Mouse (Mus musculus): ENCODE results near the gene Ptprq. TPM values are rescaled to one million over a fixed set of nuclear protein-coding genes. Genes with fewer than 3 reads are reported as not detected.
A peak's percentile ranks its signal among the peaks of the same experiment; 100 is the strongest.

Gene Ptprq
- polyA plus RNA-seq, 1 experiment from 2014 or later, result 0.07 TPM

DNA sequence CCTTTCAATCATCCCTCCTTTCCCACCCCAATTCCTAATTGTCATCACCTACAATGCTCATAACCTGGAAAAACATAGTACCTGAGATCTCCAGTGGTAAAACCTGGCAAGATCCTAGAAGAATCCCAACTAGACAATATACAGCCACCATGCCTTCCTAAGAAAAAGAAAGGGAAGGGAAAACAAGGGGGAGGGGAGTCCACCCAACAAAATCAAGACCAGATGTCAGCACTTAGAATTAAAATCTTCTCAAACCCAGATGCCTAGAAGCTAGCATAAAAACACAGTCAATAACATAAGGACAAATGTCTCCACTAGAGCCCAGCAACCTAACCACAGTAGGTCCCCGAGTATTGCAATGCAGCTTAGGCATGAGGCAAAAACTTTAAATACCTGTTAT lies 43.9 kb downstream of the Ptprq start:
- ATAC-seq (replicated peaks; ENCODE audit: insufficient number of reproducible peaks, low FRiP score, low TSS enrichment, low read depth) (no peak), DNase-seq (ENCODE audit: low spot score) (peak; percentile 78)
- Histone ChIP-seq H3K36me3 (replicated peaks; ENCODE audit: control insufficient read depth, insufficient read depth, low read depth, low read length) (no peaks in the 10 kb centered on the region), H3K9ac (replicated peaks; ENCODE audit: low read length) (no peak overlapping the region), H3K27me3 (ENCODE audit: control insufficient read depth, insufficient read depth, low read length) (no peaks in the 10 kb centered on the region), H3K4me2 (ENCODE audit: low read depth, low read length) (no peak overlapping the region), H3K4me1 (ENCODE audit: control insufficient read depth, insufficient read depth, low read length) (no peaks in the 10 kb centered on the region), H3K4me3 (ENCODE audit: low read depth, low read length) (no peak overlapping the region), H3K27ac (replicated peaks; ENCODE audit: low read depth, low read length) (no peak overlapping the region), H3K9me3 (replicated peaks; ENCODE audit: control insufficient read depth, low read length) (no peaks in the 10 kb centered on the region)
- 25% methylated on average over 1 of the region's 1 CpGs for WGBS

- DNase-seq (ENCODE audit: low spot score) (no peak), ATAC-seq (replicated peaks; ENCODE audit: insufficient number of reproducible peaks, low FRiP score, low TSS enrichment, low read depth) (no peak)
- H3K27me3 ChIP-seq (ENCODE audit: control insufficient read depth, insufficient read depth, low read length), result no peaks in the 10 kb centered on the region
- no peaks in the 10 kb centered on the region for H3K36me3 ChIP-seq (replicated peaks; ENCODE audit: control insufficient read depth, insufficient read depth, low read depth, low read length)
- no peak overlapping the region for H3K9ac ChIP-seq (replicated peaks; ENCODE audit: low read length)
- no peak overlapping the region for H3K4me3 ChIP-seq (ENCODE audit: low read depth, low read length)
- H3K4me2 ChIP-seq (ENCODE audit: low read depth, low read length), result no peak overlapping the region
- 86% methylated on average over 4 of the region's 4 CpGs for WGBS
- H3K27ac ChIP-seq (replicated peaks; ENCODE audit: low read depth, low read length), result no peak overlapping the region
- no peaks in the 10 kb centered on the region for H3K4me1 ChIP-seq (ENCODE audit: control insufficient read depth, insufficient read depth, low read length)
- H3K9me3 ChIP-seq (replicated peaks; ENCODE audit: control insufficient read depth, low read length), result no peaks in the 10 kb centered on the region
Measured at GRCm38 (mm10) chr10:107668374-107669094, 51.3 kb downstream of the Ptprq start.

- Histone ChIP-seq H3K27me3 (ENCODE audit: control insufficient read depth, insufficient read depth, low read length) (no peaks in the 10 kb centered on the region), H3K27ac (replicated peaks; ENCODE audit: low read depth, low read length) (no peak overlapping the region), H3K9me3 (replicated peaks; ENCODE audit: control insufficient read depth, low read length) (no peaks in the 10 kb centered on the region), H3K4me2 (ENCODE audit: low read depth, low read length) (no peak overlapping the region), H3K9ac (replicated peaks; ENCODE audit: low read length) (no peak overlapping the region), H3K4me3 (ENCODE audit: low read depth, low read length) (no peak overlapping the region), H3K36me3 (replicated peaks; ENCODE audit: control insufficient read depth, insufficient read depth, low read depth, low read length) (no peaks in the 10 kb centered on the region), H3K4me1 (ENCODE audit: control insufficient read depth, insufficient read depth, low read length) (no peaks in the 10 kb centered on the region)
- WGBS, result 53% methylated on average over 5 of the region's 5 CpGs
- peak; percentile 62 for DNase-seq (ENCODE audit: low spot score)
- no peak for ATAC-seq (replicated peaks; ENCODE audit: insufficient number of reproducible peaks, low FRiP score, low TSS enrichment, low read depth)
Measured at GRCm38 (mm10) chr10:107662372-107663065, 57.3 kb downstream of the Ptprq start.

GRCm38 (mm10) chr10:107661970-107662369 lies 57.9 kb downstream of the Ptprq start:
- Histone ChIP-seq H3K4me2 (ENCODE audit: low read depth, low read length) (no peak overlapping the region), H3K4me1 (ENCODE audit: control insufficient read depth, insufficient read depth, low read length) (no peaks in the 10 kb centered on the region), H3K36me3 (replicated peaks; ENCODE audit: control insufficient read depth, insufficient read depth, low read depth, low read length) (no peaks in the 10 kb centered on the region), H3K27ac (replicated peaks; ENCODE audit: low read depth, low read length) (no peak overlapping the region), H3K4me3 (ENCODE audit: low read depth, low read length) (no peak overlapping the region), H3K9me3 (replicated peaks; ENCODE audit: control insufficient read depth, low read length) (no peaks in the 10 kb centered on the region), H3K27me3 (ENCODE audit: control insufficient read depth, insufficient read depth, low read length) (no peaks in the 10 kb centered on the region), H3K9ac (replicated peaks; ENCODE audit: low read length) (no peak overlapping the region)
- ATAC-seq (replicated peaks; ENCODE audit: insufficient number of reproducible peaks, low FRiP score, low TSS enrichment, low read depth), result no peak; the same call in 1 of the 2 replicates
- DNase-seq (ENCODE audit: low spot score), result no peak
- 86% methylated on average over 3 of the region's 3 CpGs for WGBS

- no peaks in the 10 kb centered on the region for H3K36me3 ChIP-seq (replicated peaks; ENCODE audit: control insufficient read depth, insufficient read depth, low read depth, low read length)
- no peak overlapping the region for H3K27ac ChIP-seq (replicated peaks; ENCODE audit: low read depth, low read length)
- no peak for DNase-seq (ENCODE audit: low spot score)
- no peak for ATAC-seq (replicated peaks; ENCODE audit: insufficient number of reproducible peaks, low FRiP score, low TSS enrichment, low read depth)
- no peak overlapping the region for H3K4me2 ChIP-seq (ENCODE audit: low read depth, low read length)
- 90% methylated on average over 2 of the region's 2 CpGs for WGBS
- no peak overlapping the region for H3K9ac ChIP-seq (replicated peaks; ENCODE audit: low read length)
- H3K9me3 ChIP-seq (replicated peaks; ENCODE audit: control insufficient read depth, low read length), result no peaks in the 10 kb centered on the region
- no peaks in the 10 kb centered on the region for H3K27me3 ChIP-seq (ENCODE audit: control insufficient read depth, insufficient read depth, low read length)
- H3K4me3 ChIP-seq (ENCODE audit: low read depth, low read length), result no peak overlapping the region
- no peaks in the 10 kb centered on the region for H3K4me1 ChIP-seq (ENCODE audit: control insufficient read depth, insufficient read depth, low read length)
Measured at GRCm38 (mm10) chr10:107659141-107659540, 60.7 kb downstream of the Ptprq start.

DNA sequence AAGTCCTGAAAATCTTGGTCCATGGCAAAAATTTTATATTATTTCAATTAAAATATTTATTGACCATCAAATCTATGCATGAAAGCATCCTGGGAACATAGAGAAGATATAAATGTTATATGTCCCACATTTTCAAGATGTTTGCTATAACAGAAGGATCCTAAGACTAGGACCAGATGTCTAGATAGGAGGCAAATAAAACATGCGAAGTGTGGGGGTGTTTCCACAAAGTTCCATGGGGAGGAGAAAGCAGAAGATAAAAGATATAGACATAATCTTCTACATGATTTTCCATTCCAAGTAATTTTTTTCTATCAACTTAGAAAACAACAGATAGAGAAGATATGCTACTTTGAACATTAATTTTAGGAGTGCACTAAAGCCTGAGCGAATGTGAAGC lies 70.2 kb downstream of the Ptprq start:
- H3K9ac ChIP-seq (replicated peaks; ENCODE audit: low read length), result no peak overlapping the region
- 96% methylated on average over 2 of the region's 2 CpGs for WGBS

GRCm38 (mm10) chr10:107628104-107628503 lies 91.7 kb downstream of the Ptprq start:
- H3K4me1 ChIP-seq (ENCODE audit: control insufficient read depth, insufficient read depth, low read length), result no peaks in the 10 kb centered on the region
- WGBS, result 87% methylated on average over 3 of the region's 3 CpGs
- H3K9ac ChIP-seq (replicated peaks; ENCODE audit: low read length), result no peak overlapping the region
- H3K27ac ChIP-seq (replicated peaks; ENCODE audit: low read depth, low read length), result no peak overlapping the region
- H3K27me3 ChIP-seq (ENCODE audit: control insufficient read depth, insufficient read depth, low read length), result no peaks in the 10 kb centered on the region
- no peak overlapping the region for H3K4me3 ChIP-seq (ENCODE audit: low read depth, low read length)
- no peaks in the 10 kb centered on the region for H3K9me3 ChIP-seq (replicated peaks; ENCODE audit: control insufficient read depth, low read length)
- H3K36me3 ChIP-seq (replicated peaks; ENCODE audit: control insufficient read depth, insufficient read depth, low read depth, low read length), result no peaks in the 10 kb centered on the region
- no peak overlapping the region for H3K4me2 ChIP-seq (ENCODE audit: low read depth, low read length)
- ATAC-seq (replicated peaks; ENCODE audit: insufficient number of reproducible peaks, low FRiP score, low TSS enrichment, low read depth) (no peak), DNase-seq (ENCODE audit: low spot score) (no peak)

More for the DNA sequence above, 70.2 kb downstream of the Ptprq start:
- no peaks in the 10 kb centered on the region for H3K27me3 ChIP-seq (ENCODE audit: control insufficient read depth, insufficient read depth, low read length)
- H3K4me3 ChIP-seq (ENCODE audit: low read depth, low read length), result no peak overlapping the region
- H3K4me1 ChIP-seq (ENCODE audit: control insufficient read depth, insufficient read depth, low read length), result no peaks in the 10 kb centered on the region
- H3K36me3 ChIP-seq (replicated peaks; ENCODE audit: control insufficient read depth, insufficient read depth, low read depth, low read length), result no peaks in the 10 kb centered on the region
- no peak overlapping the region for H3K27ac ChIP-seq (replicated peaks; ENCODE audit: low read depth, low read length)
- ATAC-seq (replicated peaks; ENCODE audit: insufficient number of reproducible peaks, low FRiP score, low TSS enrichment, low read depth) (no peak), DNase-seq (ENCODE audit: low spot score) (no peak)
- H3K4me2 ChIP-seq (ENCODE audit: low read depth, low read length), result no peak overlapping the region
- no peaks in the 10 kb centered on the region for H3K9me3 ChIP-seq (replicated peaks; ENCODE audit: control insufficient read depth, low read length)

GRCm38 (mm10) chr10:107626648-107627047 lies 93.2 kb downstream of the Ptprq start:
- ATAC-seq (replicated peaks; ENCODE audit: insufficient number of reproducible peaks, low FRiP score, low TSS enrichment, low read depth), result no peak
- 71% methylated on average over 1 of the region's 1 CpGs for WGBS
- Histone ChIP-seq H3K36me3 (replicated peaks; ENCODE audit: control insufficient read depth, insufficient read depth, low read depth, low read length) (no peaks in the 10 kb centered on the region), H3K27me3 (ENCODE audit: control insufficient read depth, insufficient read depth, low read length) (no peaks in the 10 kb centered on the region), H3K4me2 (ENCODE audit: low read depth, low read length) (no peak overlapping the region), H3K4me1 (ENCODE audit: control insufficient read depth, insufficient read depth, low read length) (no peaks in the 10 kb centered on the region), H3K9me3 (replicated peaks; ENCODE audit: control insufficient read depth, low read length) (no peaks in the 10 kb centered on the region), H3K27ac (replicated peaks; ENCODE audit: low read depth, low read length) (no peak overlapping the region), H3K4me3 (ENCODE audit: low read depth, low read length) (no peak overlapping the region), H3K9ac (replicated peaks; ENCODE audit: low read length) (no peak overlapping the region)
- no peak for DNase-seq (ENCODE audit: low spot score)

Measured in embryonic facial prominence, embryonic 11.5 days (tissue).